Mouse (Mus musculus) kidney, postnatal 0 days (tissue): ENCODE results near the gene Dus2. TPM values are rescaled to one million over a fixed set of nuclear protein-coding genes. Genes with fewer than 3 reads are reported as not detected.

Experiments
- ATAC-seq: fragments of 200-750 bp; cut with Nextera tagmentation; replicated peaks from 2 replicates; pipeline ENCODE4 v1.8.0; 2017; ENCODE audit warnings: low read depth, moderate number of reproducible peaks, moderate TSS enrichment, moderate library complexity; ENCODE audit not compliant: low FRiP score
- DNase-seq: peaks from one replicate; pipeline ENCODE4 v3.0.0-alpha.2; 2016; ENCODE audit warnings: low spot score
- H3K27ac ChIP-seq: fragments of 300-500 bp; sonication (generic); 2 replicates; pipeline ENCODE4 v1.5.1; 2014; ENCODE audit warnings: mild to moderate bottlenecking
- H3K27me3 ChIP-seq: fragments of 300-500 bp; sonication (generic); 2 replicates; pipeline ENCODE4 v1.6.1; 2014; ENCODE audit warnings: low read length, mixed read lengths; ENCODE audit not compliant: insufficient read depth
- H3K36me3 ChIP-seq: fragments of 300-500 bp; sonication (generic); 2 replicates; pipeline ENCODE4 v1.6.1; 2014; ENCODE audit warnings: low read length, mixed read lengths; ENCODE audit not compliant: insufficient read depth
- H3K4me1 ChIP-seq: fragments of 300-500 bp; sonication (generic); replicated peaks from 2 replicates; pipeline ENCODE4 v1.6.1; 2014; ENCODE audit warnings: antibody characterized with exemption, low read length, mixed read lengths; ENCODE audit not compliant: insufficient read depth
- H3K4me2 ChIP-seq: fragments of 300-500 bp; sonication (generic); 2 replicates; pipeline ENCODE4 v1.6.1; 2014; ENCODE audit warnings: mild to moderate bottlenecking, low read length, moderate library complexity, mixed read lengths
- H3K4me3 ChIP-seq: fragments of 300-500 bp; sonication (generic); replicated peaks from 2 replicates; pipeline ENCODE4 v1.5.1; 2014; ENCODE audit warnings: low read depth, low read length
- H3K9ac ChIP-seq: fragments of 300-500 bp; sonication (generic); 2 replicates; pipeline ENCODE4 v1.6.1; 2014; ENCODE audit warnings: low read depth, low read length
- H3K9me3 ChIP-seq: fragments of 300-500 bp; sonication (generic); replicated peaks from 2 replicates; pipeline ENCODE4 v1.6.1; 2016; ENCODE audit warnings: low read length, inconsistent platforms, mixed read lengths
- CTCF ChIP-seq: IDR thresholded peaks from 2 replicates; pipeline ENCODE4 v1.5.1; 2016; ENCODE audit warnings: antibody characterized with exemption, low read depth, mild to moderate bottlenecking, moderate library complexity
- WGBS: fragments of 180-500 bp; shearing (Covaris S2); extraction: QIAGEN DNeasy Blood & Tissue Kit; methylation state at CpG from one replicate; pipeline ENCODE4 v1.1.7; 2014; 5-methylcytosine and 5-hydroxymethylcytosine counted together
- polyA plus RNA-seq: library from polyadenylated mRNA; unstranded; fragments of >200 nt; fragmentation: Nextera tagmentation; extraction: Ambion mirVana; gene quantifications from 2 replicates; pipeline ENCODE4 v1.2.1, GENCODE M21; 2015

The Dus2 gene
- polyA plus RNA-seq, 1 experiment from 2014 or later = 11.7 TPM

GRCm38 (mm10) chr8:106017130-106017529 lies 26.0 kb downstream of the Dus2 start:
- TF ChIP-seq CTCF = no peak
- DNase-seq (no peak), ATAC-seq (no peak)
- no peaks in the 10 kb centered on the region for H3K9me3 ChIP-seq
- H3K36me3 ChIP-seq = no peaks in the 10 kb centered on the region
- no peaks in the 10 kb centered on the region for H3K27me3 ChIP-seq
- no peak overlapping the region for H3K27ac ChIP-seq
- H3K4me2 ChIP-seq = no peak overlapping the region
- no peak overlapping the region for H3K9ac ChIP-seq
- no peak overlapping the region for H3K4me3 ChIP-seq
- no peaks in the 10 kb centered on the region for H3K4me1 ChIP-seq
- WGBS = 88% methylated on average over 7 of the region's 7 CpGs

GRCm38 (mm10) chr8:106018039-106018438 lies 26.9 kb downstream of the Dus2 start:
- Histone ChIP-seq H3K4me1 (no peaks in the 10 kb centered on the region), H3K27ac (no peak overlapping the region), H3K4me3 (no peak overlapping the region), H3K9me3 (no peaks in the 10 kb centered on the region), H3K27me3 (no peaks in the 10 kb centered on the region), H3K36me3 (no peaks in the 10 kb centered on the region), H3K4me2 (no peak overlapping the region), H3K9ac (no peak overlapping the region)
- 91% methylated on average over 3 of the region's 3 CpGs for WGBS
- no peak for TF ChIP-seq CTCF
- no peak for DNase-seq
- no peak for ATAC-seq

- Histone ChIP-seq H3K4me1 (no peaks in the 10 kb centered on the region), H3K27me3 (no peaks in the 10 kb centered on the region), H3K9ac (no peak overlapping the region), H3K9me3 (no peaks in the 10 kb centered on the region), H3K4me2 (no peak overlapping the region), H3K36me3 (no peaks in the 10 kb centered on the region), H3K27ac (no peak overlapping the region), H3K4me3 (no peak overlapping the region)
- peak; percentile 83 for DNase-seq
- ATAC-seq = no peak
- peak; percentile 98 for TF ChIP-seq CTCF
These were observed 31.3 kb downstream of the Dus2 start for GRCm38 (mm10) chr8:106022483-106022882.

GRCm38 (mm10) chr8:106038721-106039120 lies 47.6 kb downstream of the Dus2 start:
- H3K4me3 ChIP-seq = no peak overlapping the region
- H3K9ac ChIP-seq = no peak overlapping the region
- no peak overlapping the region for H3K27ac ChIP-seq
- ATAC-seq (no peak), DNase-seq (no peak)
- TF ChIP-seq CTCF = no peak
- no peaks in the 10 kb centered on the region for H3K36me3 ChIP-seq
- no peaks in the 10 kb centered on the region for H3K9me3 ChIP-seq
- no peaks in the 10 kb centered on the region for H3K27me3 ChIP-seq
- no peaks in the 10 kb centered on the region for H3K4me1 ChIP-seq
- WGBS = 91% methylated on average over 10 of the region's 10 CpGs
- H3K4me2 ChIP-seq = no peak overlapping the region

- DNase-seq = no peak
- Histone ChIP-seq H3K9me3 (no peaks in the 10 kb centered on the region), H3K4me1 (no peaks in the 10 kb centered on the region), H3K9ac (no peak overlapping the region), H3K36me3 (no peaks in the 10 kb centered on the region), H3K27ac (no peak overlapping the region), H3K4me2 (no peak overlapping the region), H3K4me3 (no peak overlapping the region), H3K27me3 (no peaks in the 10 kb centered on the region)
- 83% methylated on average over 4 of the region's 4 CpGs for WGBS
- ATAC-seq = no peak
- TF ChIP-seq CTCF = no peak
These were observed 48.5 kb downstream of the Dus2 start for GRCm38 (mm10) chr8:106039605-106040004.

- ATAC-seq (no peak), DNase-seq (no peak)
- Histone ChIP-seq H3K27me3 (no peaks in the 10 kb centered on the region), H3K36me3 (no peaks in the 10 kb centered on the region), H3K4me1 (no peaks in the 10 kb centered on the region), H3K4me2 (no peak overlapping the region), H3K4me3 (no peak overlapping the region), H3K9ac (no peak overlapping the region), H3K9me3 (no peaks in the 10 kb centered on the region), H3K27ac (no peak overlapping the region)
- 72% methylated on average over 4 of the region's 4 CpGs for WGBS
- no peak for TF ChIP-seq CTCF
These were observed 49.1 kb downstream of the Dus2 start for GRCm38 (mm10) chr8:106040218-106040617.

GRCm38 (mm10) chr8:106043055-106043454 lies 51.9 kb downstream of the Dus2 start:
- H3K4me3 ChIP-seq = no peak overlapping the region
- 81% methylated on average over 2 of the region's 2 CpGs for WGBS
- no peaks in the 10 kb centered on the region for H3K36me3 ChIP-seq
- no peaks in the 10 kb centered on the region for H3K4me1 ChIP-seq
- H3K27me3 ChIP-seq = no peaks in the 10 kb centered on the region
- TF ChIP-seq CTCF = no peak
- H3K4me2 ChIP-seq = no peak overlapping the region
- H3K27ac ChIP-seq = no peak overlapping the region
- no peak overlapping the region for H3K9ac ChIP-seq
- H3K9me3 ChIP-seq = no peaks in the 10 kb centered on the region
- ATAC-seq (no peak), DNase-seq (no peak)
